Mouse (Mus musculus): ENCODE data around the gene Tex35. TPM values are rescaled to one million over a fixed set of nuclear protein-coding genes. Genes with fewer than 3 reads are reported as not detected.

Tex35 gene
- polyA plus RNA-seq, 1 experiment = not detected

DNA sequence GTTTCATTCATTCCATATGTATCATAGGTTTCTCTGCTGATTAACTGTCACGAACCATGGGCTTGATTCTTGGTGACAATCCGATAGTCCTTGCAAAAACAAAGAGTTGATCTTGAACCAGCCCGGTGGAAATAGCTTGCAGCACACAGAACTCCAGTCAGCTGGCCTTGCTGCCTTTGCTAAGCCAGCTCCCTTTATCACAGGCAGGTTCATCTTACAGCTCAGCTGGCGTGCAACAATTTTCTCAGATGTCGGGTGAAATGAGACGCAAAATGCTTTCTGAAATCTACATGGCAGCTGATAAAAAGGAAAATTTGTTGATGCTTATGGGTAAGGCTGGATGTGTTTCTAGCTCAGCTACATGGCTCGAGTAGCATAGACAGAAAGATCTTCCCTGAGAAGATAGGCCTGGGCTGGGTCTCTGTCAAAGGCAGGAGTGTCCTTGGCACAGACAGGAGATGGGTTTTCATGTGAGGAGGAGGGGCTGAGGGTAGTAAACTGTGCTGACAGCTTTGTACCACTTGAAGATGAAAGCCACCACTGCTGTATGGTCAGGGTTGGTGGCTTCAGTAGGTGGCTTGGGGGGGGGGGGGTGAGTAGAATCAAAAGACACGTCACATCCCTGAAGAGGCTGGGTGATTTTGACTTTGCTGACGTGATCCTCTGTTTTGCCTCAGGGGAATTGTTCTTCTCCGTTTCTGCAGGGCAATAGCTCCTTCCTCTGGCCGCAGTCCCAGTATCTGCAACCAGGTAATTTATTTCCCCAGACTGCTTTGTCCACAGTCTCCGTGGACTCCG lies 45.0 kb downstream of the Tex35 start:
- TF ChIP-seq EP300 (IDR thresholded peaks at IDR 0.05; ENCODE audit: insufficient read depth, low read depth, low read length) (no peak), CTCF (IDR thresholded peaks at IDR 0.05; ENCODE audit: low read depth, low read length) (peak; percentile 14)
- Histone ChIP-seq H3K27ac (ENCODE audit: insufficient read depth, low read length) (no peak overlapping the region), H3K4me1 (ENCODE audit: control insufficient read depth, insufficient read depth, low read length) (no peaks in the 10 kb centered on the region)

DNA sequence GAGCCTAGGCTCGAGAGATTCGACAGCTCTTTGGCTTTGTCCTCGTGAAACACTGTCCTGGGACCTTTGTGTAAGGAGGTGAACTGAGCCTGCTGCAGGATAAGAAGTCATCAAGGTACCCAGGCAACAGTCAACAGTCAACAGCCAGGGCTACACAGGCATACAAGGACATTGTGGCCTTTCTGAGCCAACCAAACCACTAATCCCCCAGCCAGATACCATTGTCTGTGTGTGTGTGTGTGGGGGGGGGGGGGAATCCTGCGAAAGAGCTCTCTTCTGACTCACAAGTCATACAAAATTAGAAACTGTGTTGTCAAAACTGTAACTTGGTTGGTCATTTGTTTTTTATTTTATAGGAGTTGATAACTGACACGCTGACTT lies 46.0 kb downstream of the Tex35 start:
- H3K4me1 ChIP-seq (ENCODE audit: control insufficient read depth, insufficient read depth, low read length) = no peaks in the 10 kb centered on the region
- no peak overlapping the region for H3K9ac ChIP-seq (ENCODE audit: low read depth, poor library complexity, severe bottlenecking)
- H3K27me3 ChIP-seq (ENCODE audit: control insufficient read depth, insufficient read depth, low read length, poor library complexity, severe bottlenecking) = no peaks in the 10 kb centered on the region

More for the DNA sequence above, 45.0 kb downstream of the Tex35 start:
- H3K9ac ChIP-seq (ENCODE audit: low read depth, poor library complexity, severe bottlenecking) = no peak overlapping the region
- no peaks in the 10 kb centered on the region for H3K9me3 ChIP-seq (replicated peaks; ENCODE audit: control insufficient read depth, insufficient read depth, low read length, poor library complexity, severe bottlenecking)
- H3K27me3 ChIP-seq (ENCODE audit: control insufficient read depth, insufficient read depth, low read length, poor library complexity, severe bottlenecking) = no peaks in the 10 kb centered on the region
- H3K36me3 ChIP-seq (ENCODE audit: control insufficient read depth, insufficient read depth, low read length, poor library complexity, severe bottlenecking) = no peaks in the 10 kb centered on the region
- H3K4me3 ChIP-seq (ENCODE audit: low read depth, low read length) = no peak overlapping the region

DNA sequence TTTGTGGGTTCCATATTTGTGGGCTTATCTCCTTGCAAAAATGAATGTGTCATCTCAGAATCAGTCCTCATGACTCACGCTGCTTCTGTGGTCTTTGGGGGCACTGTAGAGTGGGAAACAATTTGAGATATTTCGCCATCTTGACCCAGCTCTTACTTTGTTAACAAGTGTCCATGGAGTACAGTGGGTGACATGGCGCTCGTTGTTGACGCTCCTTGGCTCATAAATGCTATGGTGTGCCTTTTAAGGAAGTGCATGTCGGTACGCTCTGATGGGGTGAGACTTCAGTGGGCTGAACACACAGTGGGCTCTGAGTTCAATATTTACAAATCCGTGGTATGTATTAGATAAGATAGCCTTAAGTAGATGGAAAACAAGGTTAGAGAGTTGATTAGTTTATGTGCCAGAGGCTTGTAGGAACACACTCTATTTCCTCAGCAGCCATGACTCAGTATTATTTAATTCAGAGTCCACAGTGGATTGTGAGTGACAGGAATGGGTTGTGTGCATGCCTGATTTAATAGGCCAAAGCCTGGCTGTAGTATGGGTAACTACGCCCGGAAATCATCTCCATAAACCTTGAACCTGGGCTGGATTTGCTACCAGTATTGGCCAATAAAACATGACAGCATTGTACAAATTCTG lies 46.6 kb downstream of the Tex35 start:
- Histone ChIP-seq H3K27me3 (ENCODE audit: control insufficient read depth, insufficient read depth, low read length, poor library complexity, severe bottlenecking) (no peaks in the 10 kb centered on the region), H3K36me3 (ENCODE audit: control insufficient read depth, insufficient read depth, low read length, poor library complexity, severe bottlenecking) (no peaks in the 10 kb centered on the region), H3K9me3 (replicated peaks; ENCODE audit: control insufficient read depth, insufficient read depth, low read length, poor library complexity, severe bottlenecking) (no peaks in the 10 kb centered on the region), H3K9ac (ENCODE audit: low read depth, poor library complexity, severe bottlenecking) (no peak overlapping the region), H3K27ac (ENCODE audit: insufficient read depth, low read length) (no peak overlapping the region), H3K4me3 (ENCODE audit: low read depth, low read length) (no peak overlapping the region), H3K4me1 (ENCODE audit: control insufficient read depth, insufficient read depth, low read length) (no peaks in the 10 kb centered on the region)
- TF ChIP-seq CTCF (IDR thresholded peaks at IDR 0.05; ENCODE audit: low read depth, low read length) (no peak), POLR2A (IDR thresholded peaks at IDR 0.05; ENCODE audit: insufficient read depth, low read length) (no peak), EP300 (IDR thresholded peaks at IDR 0.05; ENCODE audit: insufficient read depth, low read depth, low read length) (no peak)

More for the DNA sequence above, 46.0 kb downstream of the Tex35 start:
- Histone ChIP-seq H3K4me3 (ENCODE audit: low read depth, low read length) (no peak overlapping the region), H3K27ac (ENCODE audit: insufficient read depth, low read length) (no peak overlapping the region), H3K36me3 (ENCODE audit: control insufficient read depth, insufficient read depth, low read length, poor library complexity, severe bottlenecking) (no peaks in the 10 kb centered on the region), H3K9me3 (replicated peaks; ENCODE audit: control insufficient read depth, insufficient read depth, low read length, poor library complexity, severe bottlenecking) (no peaks in the 10 kb centered on the region)
- TF ChIP-seq CTCF (IDR thresholded peaks at IDR 0.05; ENCODE audit: low read depth, low read length) = no peak
- TF ChIP-seq EP300 (IDR thresholded peaks at IDR 0.05; ENCODE audit: insufficient read depth, low read depth, low read length) = no peak
- no peak for TF ChIP-seq POLR2A (IDR thresholded peaks at IDR 0.05; ENCODE audit: insufficient read depth, low read length)

GRCm38 (mm10) chr1:157061170-157061569 lies 47.3 kb downstream of the Tex35 start:
- Histone ChIP-seq H3K27ac (ENCODE audit: insufficient read depth, low read length) (no peak overlapping the region), H3K4me1 (ENCODE audit: control insufficient read depth, insufficient read depth, low read length) (no peaks in the 10 kb centered on the region), H3K9me3 (replicated peaks; ENCODE audit: control insufficient read depth, insufficient read depth, low read length, poor library complexity, severe bottlenecking) (no peaks in the 10 kb centered on the region), H3K4me3 (ENCODE audit: low read depth, low read length) (no peak overlapping the region), H3K9ac (ENCODE audit: low read depth, poor library complexity, severe bottlenecking) (no peak overlapping the region), H3K36me3 (ENCODE audit: control insufficient read depth, insufficient read depth, low read length, poor library complexity, severe bottlenecking) (no peaks in the 10 kb centered on the region), H3K27me3 (ENCODE audit: control insufficient read depth, insufficient read depth, low read length, poor library complexity, severe bottlenecking) (no peaks in the 10 kb centered on the region)
- no peak for TF ChIP-seq EP300 (IDR thresholded peaks at IDR 0.05; ENCODE audit: insufficient read depth, low read depth, low read length)
- TF ChIP-seq CTCF (IDR thresholded peaks at IDR 0.05; ENCODE audit: low read depth, low read length) = no peak
- TF ChIP-seq POLR2A (IDR thresholded peaks at IDR 0.05; ENCODE audit: insufficient read depth, low read length) = no peak

DNA sequence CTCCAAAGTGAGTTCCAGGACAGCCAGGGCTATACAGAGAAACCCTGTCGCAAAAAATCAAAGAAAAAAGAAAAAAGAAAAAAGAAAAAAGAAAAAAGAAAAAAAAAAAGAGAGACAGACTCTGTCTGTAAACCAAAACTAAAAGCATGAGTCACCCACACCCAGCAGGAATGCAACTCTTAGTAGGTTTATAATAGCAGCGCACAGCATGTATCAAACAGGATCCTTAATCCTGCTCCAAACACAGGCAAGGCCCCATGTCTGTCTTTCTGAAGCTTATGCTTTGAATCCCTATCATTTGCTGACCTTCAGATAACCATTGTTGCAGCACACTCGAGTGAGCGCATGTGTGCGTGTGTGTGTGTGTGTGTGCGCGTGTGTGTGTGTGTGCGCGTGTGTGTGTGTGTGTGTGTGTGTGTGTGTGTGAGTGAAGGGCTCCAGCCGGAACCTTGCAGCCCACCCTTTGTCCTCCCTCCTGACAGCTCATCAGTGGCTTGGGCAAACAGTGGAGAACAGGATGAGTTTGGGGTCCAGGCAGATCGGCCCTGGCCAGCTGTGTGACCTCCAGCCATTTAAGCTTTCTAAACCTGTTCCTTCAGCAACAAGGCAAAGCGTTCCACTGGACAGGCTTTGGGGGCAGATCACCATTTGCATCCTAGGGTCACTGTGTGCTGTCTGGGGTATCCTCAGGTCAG lies 47.9 kb downstream of the Tex35 start:
- Histone ChIP-seq H3K9ac (ENCODE audit: low read depth, poor library complexity, severe bottlenecking) (no peak overlapping the region), H3K27me3 (ENCODE audit: control insufficient read depth, insufficient read depth, low read length, poor library complexity, severe bottlenecking) (no peaks in the 10 kb centered on the region), H3K4me3 (ENCODE audit: low read depth, low read length) (no peak overlapping the region), H3K4me1 (ENCODE audit: control insufficient read depth, insufficient read depth, low read length) (no peaks in the 10 kb centered on the region), H3K27ac (ENCODE audit: insufficient read depth, low read length) (no peak overlapping the region), H3K9me3 (replicated peaks; ENCODE audit: control insufficient read depth, insufficient read depth, low read length, poor library complexity, severe bottlenecking) (no peaks in the 10 kb centered on the region), H3K36me3 (ENCODE audit: control insufficient read depth, insufficient read depth, low read length, poor library complexity, severe bottlenecking) (no peaks in the 10 kb centered on the region)
- no peak for TF ChIP-seq POLR2A (IDR thresholded peaks at IDR 0.05; ENCODE audit: insufficient read depth, low read length)
- no peak for TF ChIP-seq EP300 (IDR thresholded peaks at IDR 0.05; ENCODE audit: insufficient read depth, low read depth, low read length)
- TF ChIP-seq CTCF (IDR thresholded peaks at IDR 0.05; ENCODE audit: low read depth, low read length) = no peak
